Mouse (Mus musculus): ENCODE results near the gene Bmpr2.
"Not testable (repeated sequence)": the region's sequence is repeated elsewhere in the genome, so short reads cannot be mapped to it uniquely, and the experiment has no call there.

Bmpr2 gene

GRCm38 (mm10) chr1:59763164-59763768 is at the start of gene Bmpr2:
TSS of gene Bmpr2 (plus strand) at chr1:59763400.
- no peak for DNase-seq (ENCODE audit: low read depth)

- no peak for DNase-seq (ENCODE audit: low read depth)
Measured at GRCm38 (mm10) chr1:59719900-59720299, 43.3 kb upstream of the Bmpr2 start.

- no peak for DNase-seq (ENCODE audit: low read depth)
Measured at GRCm38 (mm10) chr1:59725661-59726060, 37.5 kb upstream of the Bmpr2 start.

GRCm38 (mm10) chr1:59730106-59730505 is 33.1 kb upstream of the Bmpr2 start:
- no peak for DNase-seq (ENCODE audit: low read depth)

GRCm38 (mm10) chr1:59730737-59731136 is 32.5 kb upstream of the Bmpr2 start:
- no peak for DNase-seq (ENCODE audit: low read depth)

- DNase-seq (ENCODE audit: low read depth): no peak
Measured at GRCm38 (mm10) chr1:59734076-59734475, 29.1 kb upstream of the Bmpr2 start.

- no peak for DNase-seq (ENCODE audit: low read depth)
Measured at GRCm38 (mm10) chr1:59738768-59739414, 24.3 kb upstream of the Bmpr2 start.

- DNase-seq (ENCODE audit: low read depth): no peak
Measured at GRCm38 (mm10) chr1:59739577-59740354, 23.4 kb upstream of the Bmpr2 start.

- no peak for DNase-seq (ENCODE audit: low read depth)
Measured at GRCm38 (mm10) chr1:59749047-59749446, 14.2 kb upstream of the Bmpr2 start.

- not testable (repeated sequence) for DNase-seq (ENCODE audit: low read depth)
Measured at GRCm38 (mm10) chr1:59749724-59750123, 13.5 kb upstream of the Bmpr2 start.

- no peak for DNase-seq (ENCODE audit: low read depth)
Measured at GRCm38 (mm10) chr1:59755298-59755697, 7.9 kb upstream of the Bmpr2 start.

GRCm38 (mm10) chr1:59758325-59758724 is 4.9 kb upstream of the Bmpr2 start:
- no peak for DNase-seq (ENCODE audit: low read depth)

GRCm38 (mm10) chr1:59762208-59762607 is 992 bp upstream of the Bmpr2 start:
- DNase-seq (ENCODE audit: low read depth): no peak

GRCm38 (mm10) chr1:59762651-59763163 is 493 bp upstream of the Bmpr2 start:
- DNase-seq (ENCODE audit: low read depth): no peak

- no peak for DNase-seq (ENCODE audit: low read depth)
Measured at GRCm38 (mm10) chr1:59763781-59764251, 616 bp downstream of the Bmpr2 start.

- DNase-seq (ENCODE audit: low read depth): no peak
Measured at GRCm38 (mm10) chr1:59764407-59764971, 1.3 kb downstream of the Bmpr2 start.

GRCm38 (mm10) chr1:59765279-59765678 is 2.1 kb downstream of the Bmpr2 start:
- DNase-seq (ENCODE audit: low read depth): no peak

- DNase-seq (ENCODE audit: low read depth): no peak
Measured at GRCm38 (mm10) chr1:59766626-59767025, 3.4 kb downstream of the Bmpr2 start.

GRCm38 (mm10) chr1:59771871-59772270 is 8.7 kb downstream of the Bmpr2 start:
- no peak for DNase-seq (ENCODE audit: low read depth)

- DNase-seq (ENCODE audit: low read depth): no peak
Measured at GRCm38 (mm10) chr1:59781080-59781479, 17.9 kb downstream of the Bmpr2 start.

GRCm38 (mm10) chr1:59788975-59789374 is 25.8 kb downstream of the Bmpr2 start:
- DNase-seq (ENCODE audit: low read depth): no peak

- DNase-seq (ENCODE audit: low read depth): no peak
Measured at GRCm38 (mm10) chr1:59789741-59790140, 26.5 kb downstream of the Bmpr2 start.

Data from c-Kit-positive CD71-positive TER-119-negative erythroid progenitor cells, embryonic 14.5 days (primary cell).